Mouse (Mus musculus) urinary bladder, postnatal 10 days (tissue): ENCODE results near the gene Gm26558.
A peak's percentile ranks its signal among the peaks of the same experiment; 100 is the strongest.

Experiments used
- DNase-seq: peaks from one replicate; pipeline ENCODE4 v3.0.0; 2022; ENCODE audit warnings: low spot score

Gm26558 gene

GRCm38 (mm10) chr2:70661715-70662495, at the start of gene Gm26558:
Gene Gm26558 (minus strand): TSS chr2:70662108.
- DNase-seq, result no peak

GRCm38 (mm10) chr2:70710878-70711277, 49.0 kb upstream of the Gm26558 start:
- DNase-seq, result no peak

GRCm38 (mm10) chr2:70710236-70710635, 48.3 kb upstream of the Gm26558 start:
- no peak for DNase-seq

GRCm38 (mm10) chr2:70708986-70709730, 47.2 kb upstream of the Gm26558 start:
- no peak for DNase-seq

- DNase-seq, result no peak
These were observed 40.5 kb upstream of the Gm26558 start for GRCm38 (mm10) chr2:70702403-70702802.

- no peak for DNase-seq
These were observed 39.7 kb upstream of the Gm26558 start for GRCm38 (mm10) chr2:70701571-70701970.

GRCm38 (mm10) chr2:70700851-70701250, 38.9 kb upstream of the Gm26558 start:
- DNase-seq, result no peak

GRCm38 (mm10) chr2:70695712-70696111, 33.8 kb upstream of the Gm26558 start:
- DNase-seq, result no peak

- DNase-seq, result no peak
These were observed 28.3 kb upstream of the Gm26558 start for GRCm38 (mm10) chr2:70690195-70690594.

GRCm38 (mm10) chr2:70688454-70689078, 26.7 kb upstream of the Gm26558 start:
- DNase-seq, result no peak

- no peak for DNase-seq
These were observed 20.4 kb upstream of the Gm26558 start for GRCm38 (mm10) chr2:70682324-70682723.

GRCm38 (mm10) chr2:70673445-70674126, 11.7 kb upstream of the Gm26558 start:
- no peak for DNase-seq

- DNase-seq, result no peak
These were observed 10.6 kb upstream of the Gm26558 start for GRCm38 (mm10) chr2:70672476-70672875.

GRCm38 (mm10) chr2:70669896-70670295, 8.0 kb upstream of the Gm26558 start:
- no peak for DNase-seq

- no peak for DNase-seq
These were observed 7.3 kb upstream of the Gm26558 start for GRCm38 (mm10) chr2:70669241-70669640.

- DNase-seq, result no peak
These were observed 5.1 kb upstream of the Gm26558 start for GRCm38 (mm10) chr2:70667016-70667415.

GRCm38 (mm10) chr2:70663764-70664163, 1.9 kb upstream of the Gm26558 start:
- no peak for DNase-seq

- peak; percentile 88 for DNase-seq
These were observed 807 bp downstream of the Gm26558 start, which contains the start of gene Gorasp2 for GRCm38 (mm10) chr2:70660887-70661714. Gene Gorasp2 (plus strand): TSS chr2:70661576.

GRCm38 (mm10) chr2:70657083-70657482, 4.8 kb downstream of the Gm26558 start:
- DNase-seq, result no peak

GRCm38 (mm10) chr2:70651820-70652219, 10.1 kb downstream of the Gm26558 start:
- DNase-seq, result no peak

- no peak for DNase-seq
These were observed 12.4 kb downstream of the Gm26558 start for GRCm38 (mm10) chr2:70649471-70649870.
